Mouse (Mus musculus): ENCODE measurements at regions not wholly inside any gene's neighbourhood (a gene's known extent, or its start where the extent isn't known, plus 50 kb on each side); places are given as distances from the start of the nearest gene placed in this dataset.
A peak's percentile ranks its signal among the peaks of the same experiment; 100 is the strongest.

- no peak for DNase-seq
These were observed 149.4 kb downstream of the Nr2f2 start for GRCm38 (mm10) chr7:70217137-70217536.

GRCm38 (mm10) chr7:70213970-70214520 is 152.5 kb downstream of the Nr2f2 start:
- no peak for DNase-seq

DNA sequence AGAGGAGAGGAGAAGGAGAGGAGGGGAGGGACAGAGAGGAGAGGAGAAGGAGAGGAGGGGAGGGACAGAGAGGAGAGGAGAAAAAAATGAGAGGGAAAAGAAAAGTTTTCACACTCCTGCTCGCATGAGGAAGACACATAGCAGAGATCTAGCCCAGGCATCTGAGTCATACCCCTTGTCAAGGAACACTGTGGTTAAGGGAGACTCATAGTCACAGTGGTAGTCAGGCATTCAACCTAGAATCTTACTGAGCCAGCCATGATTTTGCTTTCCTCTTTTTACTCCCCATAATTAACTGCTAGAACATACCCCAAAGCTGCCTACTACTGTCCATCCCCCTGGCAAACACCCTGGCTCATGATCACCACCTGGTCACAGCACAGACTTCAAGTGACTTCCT is 160.6 kb downstream of the Nr2f2 start:
- no peak for DNase-seq

DNA sequence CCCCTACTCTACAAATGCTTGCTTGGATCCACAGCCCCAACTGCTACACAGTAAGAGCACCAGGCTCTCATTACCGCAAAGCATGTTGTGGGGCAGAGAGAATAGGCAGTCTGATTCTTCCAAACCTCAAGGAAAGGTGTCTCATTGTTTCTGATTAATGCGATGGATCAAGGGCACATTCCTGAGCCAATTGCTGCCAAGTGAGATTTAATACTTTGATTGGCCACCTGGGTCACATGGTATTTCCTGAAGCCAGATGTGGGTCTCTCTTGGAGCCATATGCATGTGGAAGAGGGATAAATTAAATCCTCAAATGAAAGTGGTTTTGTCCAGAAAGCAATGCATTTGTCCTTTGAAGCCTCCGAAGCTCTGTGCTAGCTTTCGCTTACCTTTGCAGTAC is 166.3 kb downstream of the Nr2f2 start:
- peak; percentile 36 for DNase-seq

DNA sequence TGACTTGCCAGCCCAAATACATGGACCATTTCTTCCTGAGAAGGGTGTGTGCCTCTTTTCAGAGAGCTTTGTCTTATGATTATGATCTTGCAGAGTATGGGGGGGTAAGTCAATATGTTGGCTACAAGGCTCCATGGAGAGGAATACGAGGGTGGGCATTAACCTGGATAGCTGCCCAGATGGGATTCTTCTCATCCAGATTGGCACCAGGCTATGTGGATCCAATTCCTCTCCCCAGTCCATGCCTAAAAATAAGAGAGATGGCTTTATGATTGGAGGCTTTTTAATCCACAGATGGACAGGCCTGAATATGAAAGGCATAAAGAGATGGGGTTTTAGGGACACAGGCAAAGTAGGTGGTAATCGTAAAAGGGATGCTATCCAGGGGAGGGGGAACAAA is 187.6 kb downstream of the Nr2f2 start:
- DNase-seq, result no peak

DNA sequence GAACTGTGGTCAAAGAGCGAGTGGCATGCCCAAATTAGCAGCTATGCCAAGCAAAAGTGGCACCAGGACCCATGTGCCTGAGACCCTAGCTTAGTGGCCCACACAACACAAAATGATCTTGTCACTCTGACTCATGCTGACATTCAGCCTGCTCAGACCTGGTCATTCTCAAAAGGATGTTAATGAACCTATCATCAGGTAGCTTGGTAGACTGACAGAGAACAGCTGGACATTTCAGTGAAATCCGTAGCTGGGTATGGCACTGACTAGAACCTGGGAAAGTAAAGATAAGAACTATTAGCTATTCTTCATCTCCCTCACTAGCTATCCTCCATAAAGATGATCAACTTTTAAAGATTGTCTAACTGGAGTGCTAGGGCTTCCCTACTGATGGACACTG is 188.5 kb downstream of the Nr2f2 start:
- DNase-seq, result no peak

- DNase-seq, result no peak
These were observed 189.8 kb downstream of the Nr2f2 start for GRCm38 (mm10) chr7:70176686-70177259.

GRCm38 (mm10) chr7:70176086-70176485 is 190.4 kb downstream of the Nr2f2 start:
- no peak for DNase-seq

GRCm38 (mm10) chr7:70172431-70172830 is 194.1 kb downstream of the Nr2f2 start:
- no peak for DNase-seq

DNA sequence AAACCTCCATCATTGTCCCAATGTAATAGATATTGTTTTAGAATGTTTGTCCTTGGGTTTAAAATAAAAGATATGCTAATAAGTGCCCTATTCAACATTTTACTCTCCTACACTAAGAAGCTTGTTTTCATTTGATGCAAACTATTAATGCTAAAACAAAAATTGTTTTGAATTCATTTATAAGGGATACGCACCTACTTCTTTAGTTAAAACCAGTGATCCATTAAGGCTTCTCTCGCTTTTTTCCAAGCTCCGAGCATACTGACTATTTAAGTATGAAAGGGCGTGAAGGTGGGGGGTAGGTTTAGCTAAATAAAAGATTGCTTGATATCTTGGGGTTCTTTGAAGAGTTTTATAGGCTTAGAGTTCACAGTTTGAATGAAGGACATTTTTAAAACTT is 195.1 kb downstream of the Nr2f2 start:
- DNase-seq, result no peak

DNA sequence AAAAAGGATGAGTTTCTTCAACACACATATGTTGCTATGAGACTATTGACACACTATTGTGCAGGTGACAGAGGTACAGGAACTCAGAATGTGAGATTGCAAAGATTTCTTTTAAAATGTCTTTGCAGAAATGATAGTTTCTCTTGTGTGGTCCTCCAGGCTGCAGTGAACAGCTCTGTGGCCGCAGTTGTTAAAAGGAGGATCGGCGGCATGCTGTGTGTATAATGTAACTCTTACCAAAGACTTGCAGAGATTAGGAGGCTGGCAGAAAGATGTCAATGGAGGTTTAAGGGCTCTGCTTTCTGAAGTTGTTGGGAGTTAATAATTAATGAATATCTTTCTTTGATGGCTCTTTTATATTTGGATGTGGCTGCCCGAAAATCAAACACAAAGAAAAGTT is 198.5 kb downstream of the Nr2f2 start:
- no peak for DNase-seq

DNA sequence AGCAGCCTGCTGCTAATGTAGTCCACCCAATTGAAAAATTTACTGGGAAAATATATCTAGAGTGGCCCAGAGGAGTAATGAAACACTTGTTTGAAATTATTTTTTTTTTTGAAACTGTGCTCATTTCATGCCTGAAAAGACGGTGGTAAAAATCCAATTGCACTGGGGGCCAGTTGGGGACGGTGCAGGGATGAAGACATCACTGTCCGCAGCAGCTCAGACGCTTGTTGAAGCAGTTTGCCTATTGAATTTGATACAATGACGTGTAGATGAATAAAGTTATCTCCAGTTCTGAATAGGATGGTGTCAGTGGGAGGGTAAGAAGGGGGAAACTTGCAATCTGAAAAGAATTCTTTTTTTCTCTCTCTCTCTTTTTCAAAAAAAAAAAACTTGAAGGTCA is 200.5 kb downstream of the Nr2f2 start:
- no peak for DNase-seq

DNA sequence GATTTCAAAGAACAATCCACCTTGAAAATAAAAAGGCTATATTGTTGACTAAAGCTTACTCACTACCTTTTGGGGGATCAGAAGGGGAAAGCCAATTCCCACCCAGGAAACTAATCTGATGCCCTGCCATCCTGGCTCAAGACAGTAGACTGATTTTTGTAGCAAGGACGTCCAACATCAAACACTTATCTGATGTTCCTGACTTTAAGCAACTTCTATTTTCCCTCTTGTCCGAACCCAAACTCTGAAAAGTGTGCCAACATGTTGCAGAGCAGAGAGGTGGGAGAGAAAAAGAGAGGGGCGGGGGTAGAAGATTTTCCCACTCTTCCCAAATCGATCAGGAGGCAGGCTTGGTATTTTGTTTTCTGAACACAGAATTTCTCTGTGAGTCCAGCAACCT is 201.0 kb downstream of the Nr2f2 start:
- no peak for DNase-seq

DNA sequence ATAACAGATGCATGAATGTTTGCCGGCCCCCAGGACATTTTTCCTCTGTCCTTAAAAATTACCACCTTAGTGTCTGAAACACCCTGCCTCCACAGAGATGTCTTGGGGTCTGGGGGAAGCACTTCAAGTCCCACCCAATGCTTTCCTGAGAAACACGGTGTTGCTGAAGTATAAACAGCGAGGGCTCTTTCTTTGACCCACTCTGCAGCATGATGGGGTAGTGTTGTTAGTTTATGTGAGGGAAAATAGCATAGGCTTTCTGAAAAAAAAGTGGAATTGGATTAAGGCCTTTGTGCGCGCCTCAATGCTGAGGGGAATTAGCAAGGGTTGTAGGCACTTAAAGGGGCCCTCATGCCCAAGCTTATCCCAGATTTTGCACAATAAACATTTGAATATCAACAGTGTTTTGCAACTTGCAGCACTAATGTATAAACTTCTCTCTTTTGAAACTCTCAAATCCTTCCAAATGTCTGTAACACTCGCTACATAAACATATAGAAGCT is 201.8 kb downstream of the Nr2f2 start:
- DNase-seq, result no peak

- no peak for DNase-seq
These were observed 208.0 kb downstream of the Nr2f2 start for GRCm38 (mm10) chr7:70158531-70158930.

DNA sequence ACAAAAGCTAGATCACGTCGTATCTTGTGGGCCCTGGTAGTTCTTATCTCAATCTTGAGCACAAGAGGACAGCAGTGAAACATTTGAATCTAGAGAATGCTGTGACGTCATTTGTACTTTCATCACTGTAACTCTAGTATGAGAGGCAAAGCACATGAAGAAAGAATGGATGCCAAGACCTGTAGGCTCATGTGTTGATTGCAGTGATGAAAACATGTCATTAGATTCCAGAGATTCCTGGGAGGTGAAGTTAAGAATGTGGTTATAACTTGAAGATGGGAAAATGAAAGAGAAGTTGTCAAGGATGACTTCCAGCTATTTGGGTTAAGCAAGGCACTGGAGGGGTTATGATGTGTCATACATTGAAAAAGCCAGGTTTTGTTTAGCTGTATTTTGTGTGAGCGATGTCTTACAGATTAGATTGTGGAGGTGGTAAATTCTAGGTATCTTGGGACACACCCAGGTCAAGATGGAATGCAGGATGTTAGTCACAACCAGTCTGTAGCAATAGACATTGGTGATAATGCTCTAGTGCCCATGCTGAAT is 221.7 kb downstream of the Nr2f2 start:
- no peak for DNase-seq

- DNase-seq, result no peak
These were observed 229.7 kb downstream of the Nr2f2 start for GRCm38 (mm10) chr7:70136837-70137236.

GRCm38 (mm10) chr7:70135416-70135815 is 231.1 kb downstream of the Nr2f2 start:
- DNase-seq, result no peak

- DNase-seq, result peak; percentile 60
These were observed 236.6 kb downstream of the Nr2f2 start for GRCm38 (mm10) chr7:70129963-70130362.

DNA sequence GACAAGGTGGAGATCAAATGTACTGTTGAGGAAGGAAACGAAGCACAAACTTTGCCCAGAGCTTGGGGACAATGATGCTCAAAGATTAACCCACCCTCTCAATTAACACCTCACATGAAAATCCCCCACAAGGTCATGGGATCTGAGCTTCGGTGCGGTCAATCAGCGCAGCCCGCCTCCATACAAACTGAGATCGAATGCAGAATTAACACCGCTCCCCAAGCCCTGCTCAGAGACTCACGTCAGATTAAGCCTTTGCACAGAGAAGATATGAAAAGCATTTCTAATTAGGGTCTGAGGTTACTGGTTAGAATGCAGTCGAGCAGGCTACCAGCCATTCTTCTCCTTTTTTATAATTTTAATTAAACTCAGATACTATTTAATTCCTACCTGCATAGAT is 243.7 kb downstream of the Nr2f2 start:
- no peak for DNase-seq

DNA sequence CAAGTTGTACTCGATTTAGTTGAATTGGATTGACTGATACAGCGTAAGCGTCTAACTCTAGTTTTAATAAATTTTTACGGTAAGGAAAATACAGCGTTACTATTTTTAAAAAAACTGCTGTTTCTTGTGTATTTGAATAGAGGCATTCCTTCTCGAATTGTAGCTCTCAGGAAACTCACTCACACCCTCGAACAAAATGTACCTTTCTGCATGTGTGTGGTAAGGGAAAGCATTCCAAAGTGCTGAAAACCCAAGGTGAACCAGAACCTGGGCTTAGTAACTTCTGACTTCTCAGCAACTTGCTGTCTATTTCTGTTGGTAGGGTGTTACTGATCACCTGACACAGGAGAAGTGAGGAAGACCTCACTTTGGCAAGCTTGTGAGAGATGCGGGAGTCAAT is 247.0 kb downstream of the Nr2f2 start:
- DNase-seq, result no peak

DNA sequence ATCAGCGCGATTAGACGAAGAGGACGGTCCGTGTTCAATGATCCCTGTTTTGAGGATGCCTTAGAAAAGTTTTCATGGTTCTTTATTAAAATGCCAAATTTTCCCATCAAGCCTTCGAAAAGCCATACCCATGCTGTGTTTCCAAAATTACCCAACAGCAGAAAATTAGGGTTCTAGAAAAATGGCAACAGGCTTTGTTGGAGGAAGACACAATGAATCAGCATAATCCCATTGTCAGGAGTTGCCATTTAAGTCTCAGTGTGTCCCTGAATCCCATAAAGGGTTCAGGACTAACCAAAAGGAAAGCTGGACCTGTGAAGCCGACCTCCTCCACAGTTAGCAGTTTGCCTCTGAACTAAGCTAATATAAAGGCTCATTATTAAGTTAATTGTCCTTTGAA is 247.6 kb downstream of the Nr2f2 start:
- peak; percentile 27 for DNase-seq

DNA sequence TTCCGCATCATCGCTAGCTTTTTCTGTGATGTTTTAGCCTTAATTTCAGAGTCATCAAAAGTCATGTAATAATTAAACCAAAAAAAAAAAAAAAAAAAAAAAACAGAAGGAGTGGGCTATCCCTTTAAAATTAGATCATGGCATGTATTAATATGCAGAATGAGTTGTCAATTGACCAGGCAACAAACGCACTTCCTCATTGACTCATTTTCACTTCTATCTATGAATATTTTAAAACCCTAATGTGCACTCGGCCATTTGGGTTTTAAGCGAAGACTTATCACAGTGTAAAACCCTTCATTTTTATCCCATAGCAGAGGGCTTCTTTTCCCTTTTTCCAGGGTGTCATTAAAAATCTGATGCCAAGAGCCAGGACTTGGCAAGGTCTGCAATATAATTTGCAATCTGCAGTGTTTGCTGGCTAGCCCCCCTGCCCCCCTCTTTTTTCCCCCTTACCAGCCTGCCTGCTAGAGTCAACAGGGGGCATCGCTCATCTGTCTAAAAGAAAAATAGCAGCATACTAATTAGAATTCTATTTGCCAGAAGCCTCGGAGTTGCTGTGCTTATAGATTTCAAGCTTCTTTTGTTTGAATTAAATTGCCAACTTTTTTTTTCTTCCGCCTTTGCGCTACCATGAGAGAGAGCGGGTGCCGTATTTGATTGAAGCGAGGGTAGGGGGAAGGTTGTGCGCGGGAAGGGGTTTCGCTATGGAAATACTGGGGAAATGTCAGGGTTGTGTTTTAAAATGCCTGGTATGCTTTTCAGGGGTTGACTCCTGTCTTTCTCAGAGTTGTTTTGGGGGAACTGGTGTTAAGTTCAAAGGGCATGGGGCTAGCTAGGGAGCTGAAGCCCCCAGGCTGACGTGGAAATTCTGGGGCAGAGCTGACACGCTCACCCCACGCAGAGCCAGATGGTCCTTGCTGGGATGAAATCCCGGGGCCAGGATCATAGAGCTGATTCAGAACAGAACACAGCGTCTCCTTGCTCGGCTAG is 248.3 kb downstream of the Nr2f2 start:
- DNase-seq, result peak; percentile 67

GRCm38 (mm10) chr7:70109013-70109412 is 257.5 kb downstream of the Nr2f2 start:
- DNase-seq, result no peak

Measured in embryo, embryonic 11 days (tissue).